Mouse (Mus musculus) liver, embryonic 11.5 days (tissue): ENCODE results near the gene Srsf6. TPM values are rescaled to one million over a fixed set of nuclear protein-coding genes. Genes with fewer than 3 reads are reported as not detected.

Source experiments
- ATAC-seq: fragments of 200-750 bp; cut with Nextera tagmentation; replicated peaks from 2 replicates; pipeline ENCODE4 v1.8.0; 2017; ENCODE audit warnings: moderate number of reproducible peaks, mild to moderate bottlenecking, moderate TSS enrichment, moderate library complexity; ENCODE audit not compliant: low FRiP score
- DNase-seq: peaks from one replicate; pipeline ENCODE4 v3.0.0-alpha.2; 2017; ENCODE audit warnings: low spot score
- H3K27ac ChIP-seq: fragments of 300-500 bp; sonication (generic); 2 replicates; pipeline ENCODE4 v1.5.1; 2014; ENCODE audit warnings: mild to moderate bottlenecking, low read depth, low read length, control low read depth
- H3K27me3 ChIP-seq: fragments of 300-500 bp; sonication (generic); replicated peaks from 2 replicates; pipeline ENCODE4 v1.6.1; 2014; ENCODE audit warnings: low read length, mixed read lengths; ENCODE audit not compliant: control insufficient read depth, insufficient read depth
- H3K36me3 ChIP-seq: fragments of 300-500 bp; sonication (generic); 2 replicates; pipeline ENCODE4 v1.6.1; 2014; ENCODE audit warnings: mild to moderate bottlenecking, low read length, moderate library complexity, mixed read lengths; ENCODE audit not compliant: control insufficient read depth, insufficient read depth
- H3K4me1 ChIP-seq: fragments of 300-500 bp; sonication (generic); replicated peaks from 2 replicates; pipeline ENCODE4 v1.6.1; 2014; ENCODE audit warnings: low read length, mixed read lengths; ENCODE audit not compliant: control insufficient read depth, insufficient read depth
- H3K4me2 ChIP-seq: fragments of 300-500 bp; sonication (generic); 2 replicates; pipeline ENCODE4 v1.6.1; 2014; ENCODE audit warnings: mild to moderate bottlenecking, control low read depth, moderate library complexity
- H3K4me3 ChIP-seq: fragments of 300-500 bp; sonication (generic); 2 replicates; pipeline ENCODE4 v1.5.1; 2014; ENCODE audit warnings: low read depth, low read length, control low read depth
- H3K9ac ChIP-seq: fragments of 300-500 bp; sonication (generic); 2 replicates; pipeline ENCODE4 v1.6.1; 2014; ENCODE audit warnings: low read depth, low read length, control low read depth
- H3K9me3 ChIP-seq: fragments of 300-500 bp; sonication (generic); 2 replicates; pipeline ENCODE4 v1.6.1; 2016; ENCODE audit warnings: low read length, inconsistent platforms, mixed read lengths; ENCODE audit not compliant: control insufficient read depth
- WGBS: fragments of 180-500 bp; shearing (Covaris S2); extraction: QIAGEN DNeasy Blood & Tissue Kit; methylation state at CpG from one replicate; pipeline ENCODE4 v1.1.7; 2014; 5-methylcytosine and 5-hydroxymethylcytosine counted together
- polyA plus RNA-seq: library from polyadenylated mRNA; unstranded; fragments of >200 nt; fragmentation: Nextera tagmentation; extraction: Ambion mirVana; gene quantifications from 2 replicates; pipeline ENCODE4 v1.2.1, GENCODE M21; 2014

Srsf6 gene
- polyA plus RNA-seq, 1 experiment from 2014 or later, result 240 TPM

GRCm38 (mm10) chr2:162900590-162900916 lies 30.8 kb upstream of the Srsf6 start:
- 54% methylated on average over 2 of the region's 2 CpGs for WGBS
- Histone ChIP-seq H3K9ac (no peak overlapping the region), H3K36me3 (no peaks in the 10 kb centered on the region), H3K4me2 (no peak overlapping the region), H3K27me3 (no peaks in the 10 kb centered on the region), H3K9me3 (no peaks in the 10 kb centered on the region), H3K4me3 (no peak overlapping the region), H3K27ac (no peak overlapping the region), H3K4me1 (no peaks in the 10 kb centered on the region)
- ATAC-seq (no peak), DNase-seq (no peak)

GRCm38 (mm10) chr2:162905902-162906301 lies 25.4 kb upstream of the Srsf6 start:
- Histone ChIP-seq H3K4me3 (no peak overlapping the region), H3K9ac (no peak overlapping the region), H3K4me2 (no peak overlapping the region), H3K4me1 (no peaks in the 10 kb centered on the region), H3K9me3 (no peaks in the 10 kb centered on the region), H3K27ac (no peak overlapping the region), H3K27me3 (no peaks in the 10 kb centered on the region; the same call in 1 of the 2 replicates), H3K36me3 (no peaks in the 10 kb centered on the region)
- ATAC-seq (peak; percentile 65), DNase-seq (no peak)
- 64% methylated on average over 4 of the region's 4 CpGs for WGBS

- H3K4me2 ChIP-seq, result no peak overlapping the region
- 43% methylated on average over 16 of the region's 16 CpGs for WGBS
- no peak overlapping the region for H3K27ac ChIP-seq
- no peaks in the 10 kb centered on the region; the same call in 1 of the 2 replicates for H3K27me3 ChIP-seq
- no peaks in the 10 kb centered on the region for H3K4me1 ChIP-seq
- DNase-seq, result no peak
- ATAC-seq, result no peak
- no peak overlapping the region for H3K4me3 ChIP-seq
- H3K36me3 ChIP-seq, result no peaks in the 10 kb centered on the region
- H3K9ac ChIP-seq, result no peak overlapping the region
- no peaks in the 10 kb centered on the region for H3K9me3 ChIP-seq
These were observed 23.3 kb upstream of the Srsf6 start for GRCm38 (mm10) chr2:162908052-162908491.

GRCm38 (mm10) chr2:162914040-162914439 lies 17.3 kb upstream of the Srsf6 start:
- H3K4me3 ChIP-seq, result no peak overlapping the region
- H3K9me3 ChIP-seq, result no peaks in the 10 kb centered on the region
- no peak overlapping the region for H3K27ac ChIP-seq
- H3K4me2 ChIP-seq, result no peak overlapping the region
- 77% methylated on average over 3 of the region's 3 CpGs for WGBS
- DNase-seq, result no peak
- no peak overlapping the region for H3K9ac ChIP-seq
- H3K36me3 ChIP-seq, result no peaks in the 10 kb centered on the region
- H3K27me3 ChIP-seq, result no peaks in the 10 kb centered on the region
- H3K4me1 ChIP-seq, result no peaks in the 10 kb centered on the region
- ATAC-seq, result no peak

DNA sequence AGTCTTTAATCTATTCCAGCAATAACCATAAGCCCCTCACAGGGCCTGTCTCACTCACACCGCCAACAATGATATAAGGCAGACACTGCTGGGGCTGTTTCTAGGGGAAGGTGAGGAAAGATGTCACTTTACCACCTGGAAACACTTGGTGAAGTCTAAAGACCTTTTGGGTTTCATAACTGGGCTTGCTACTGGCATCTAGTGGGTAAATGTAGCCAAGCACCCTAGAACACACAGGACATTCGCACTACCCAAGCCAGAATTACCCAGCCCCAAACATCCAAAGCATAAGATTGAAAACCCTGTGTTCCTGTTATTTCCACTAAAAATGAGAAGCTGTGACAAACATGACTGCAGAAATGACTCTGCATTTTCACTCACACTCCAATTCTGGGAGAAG lies 16.8 kb upstream of the Srsf6 start:
- Histone ChIP-seq H3K4me3 (no peak overlapping the region), H3K27me3 (no peaks in the 10 kb centered on the region), H3K4me1 (no peaks in the 10 kb centered on the region), H3K9ac (no peak overlapping the region), H3K27ac (no peak overlapping the region), H3K9me3 (no peaks in the 10 kb centered on the region), H3K36me3 (no peaks in the 10 kb centered on the region), H3K4me2 (no peak overlapping the region)
- ATAC-seq (no peak), DNase-seq (no peak)
- 63% methylated on average over 2 of the region's 2 CpGs for WGBS

DNA sequence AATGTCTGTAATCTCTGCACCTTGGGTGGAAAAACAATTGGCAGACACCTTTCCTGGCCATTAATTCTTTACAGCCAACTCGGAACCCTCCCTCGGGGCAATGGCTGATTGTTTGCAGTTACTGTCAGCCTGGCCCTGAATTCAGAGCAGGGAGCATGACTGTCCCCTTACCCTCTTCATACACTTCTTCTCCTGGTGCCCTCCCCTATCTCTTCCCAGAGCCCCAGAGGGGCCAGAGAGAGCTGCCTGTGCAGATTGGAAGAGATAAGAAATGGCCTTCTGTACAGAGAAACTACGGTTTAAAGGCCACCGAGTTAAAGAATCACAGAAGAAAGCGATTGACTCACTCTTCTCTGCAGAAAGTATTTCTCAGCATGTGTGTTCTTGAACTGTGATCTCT lies 11.4 kb upstream of the Srsf6 start:
- ATAC-seq (no peak), DNase-seq (no peak)
- Histone ChIP-seq H3K9me3 (no peaks in the 10 kb centered on the region), H3K36me3 (no peaks in the 10 kb centered on the region), H3K4me1 (no peaks in the 10 kb centered on the region), H3K4me2 (no peak overlapping the region), H3K9ac (no peak overlapping the region), H3K27ac (no peak overlapping the region), H3K27me3 (no peaks in the 10 kb centered on the region), H3K4me3 (no peak overlapping the region)
- WGBS, result 60% methylated on average over 5 of the region's 5 CpGs

DNA sequence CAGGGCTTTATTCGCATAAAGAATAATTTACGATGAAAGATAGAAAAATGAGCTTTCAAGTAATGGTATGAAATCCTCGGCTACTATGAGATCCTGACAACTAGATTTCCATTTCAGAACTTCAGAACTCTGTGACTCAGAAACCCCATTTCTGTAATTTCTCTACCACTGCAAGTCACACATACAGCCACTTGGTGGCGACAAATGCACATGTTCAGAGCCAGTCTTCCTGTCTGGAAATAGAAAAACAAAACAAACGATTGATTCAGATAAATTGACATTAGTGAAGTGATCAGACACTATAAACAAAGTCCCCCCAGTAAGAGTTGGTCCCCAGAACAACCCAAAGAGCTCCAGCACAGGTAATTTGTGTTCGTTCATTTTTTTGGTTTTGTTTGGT lies 9.1 kb upstream of the Srsf6 start:
- Histone ChIP-seq H3K27ac (no peak overlapping the region), H3K36me3 (no peaks in the 10 kb centered on the region), H3K9me3 (no peaks in the 10 kb centered on the region), H3K9ac (no peak overlapping the region), H3K4me1 (no peaks in the 10 kb centered on the region), H3K4me3 (no peak overlapping the region), H3K4me2 (no peak overlapping the region), H3K27me3 (no peaks in the 10 kb centered on the region)
- no peak for DNase-seq
- WGBS, result 10% methylated on average over 6 of the region's 6 CpGs
- ATAC-seq, result 0 out of 2 replicates have a peak, but pooled peaks have one; percentile 7

- ATAC-seq, result 0 out of 2 replicates have a peak, but pooled peaks have one; percentile 22
- Histone ChIP-seq H3K4me2 (no peak overlapping the region), H3K4me3 (no peak overlapping the region), H3K9me3 (no peaks in the 10 kb centered on the region), H3K27me3 (no peaks in the 10 kb centered on the region), H3K4me1 (no peaks in the 10 kb centered on the region; the same call in 1 of the 2 replicates), H3K9ac (no peak overlapping the region), H3K27ac (no peak overlapping the region), H3K36me3 (no peaks in the 10 kb centered on the region)
- 66% methylated on average over 5 of the region's 5 CpGs for WGBS
- no peak for DNase-seq
These were observed 8.5 kb upstream of the Srsf6 start for GRCm38 (mm10) chr2:162922834-162923233.

- no peak for ATAC-seq
- H3K4me1 ChIP-seq, result no peaks in the 10 kb centered on the region; the same call in 1 of the 2 replicates
These were observed 7.2 kb upstream of the Srsf6 start for GRCm38 (mm10) chr2:162924126-162924525.

More at GRCm38 (mm10) chr2:162924126-162924525, 7.2 kb upstream of the Srsf6 start:
- Histone ChIP-seq H3K4me2 (no peak overlapping the region), H3K4me3 (no peak overlapping the region), H3K27me3 (no peaks in the 10 kb centered on the region), H3K27ac (no peak overlapping the region), H3K36me3 (no peaks in the 10 kb centered on the region), H3K9ac (no peak overlapping the region), H3K9me3 (no peaks in the 10 kb centered on the region)
- WGBS, result 82% methylated on average over 5 of the region's 5 CpGs
- DNase-seq, result no peak
